Mouse (Mus musculus): Measurements from ENCODE around the gene Ptov1. TPM values are rescaled to one million over a fixed set of nuclear protein-coding genes. Genes with fewer than 3 reads are reported as not detected.

Gene Ptov1
- total and polyA plus RNA-seq, 3 experiments, result 46.4 to 168 TPM; not detected in 1

- Histone ChIP-seq H3K4me1 (ENCODE audit: control insufficient read depth in 1 of 2, insufficient read depth in 2 of 2, low read length in 2 of 2) (no peaks in the 10 kb centered on the region), H3K36me3 (ENCODE audit: control insufficient read depth in 1 of 2, insufficient read depth in 2 of 2, low read length in 2 of 2) (no peaks in the 10 kb centered on the region; a peak in 1 of 4 replicates)
- TF ChIP-seq POLR2A (IDR thresholded peaks at IDR 0.05; ENCODE audit: control insufficient read depth in 1 of 2, insufficient read depth in 1 of 2, low read depth in 1 of 2, low read length in 2 of 2, poor library complexity in 1 of 2) (0 out of 4 replicates have a peak, but pooled peaks of 1 of the 2 experiments have one; percentile 11), MAZ (IDR thresholded peaks at IDR 0.05; ENCODE audit: low read depth, low read length) (no peak)
These were observed 30.5 kb downstream of the Ptov1 start for GRCm38 (mm10) chr7:44839171-44839490.

GRCm38 (mm10) chr7:44838073-44838472 is 31.5 kb downstream of the Ptov1 start:
- Histone ChIP-seq H3K27me3 (ENCODE audit: control insufficient read depth in 1 of 2, insufficient read depth in 2 of 2, low read length in 2 of 2) (no peaks in the 10 kb centered on the region), H3K4me3 (ENCODE audit: control insufficient read depth in 1 of 2, insufficient read depth in 1 of 2, low read depth in 2 of 2, low read length in 2 of 2) (no peak overlapping the region), H3K9me3 (replicated peaks; ENCODE audit: insufficient read depth, low read length) (no peaks in the 10 kb centered on the region), H3K9ac (ENCODE audit: control insufficient read depth, low read depth, low read length, poor library complexity, severe bottlenecking) (no peak overlapping the region), H3K4me1 (ENCODE audit: control insufficient read depth in 1 of 2, insufficient read depth in 2 of 2, low read length in 2 of 2) (no peaks in the 10 kb centered on the region), H3K27ac (ENCODE audit: control insufficient read depth, low read depth, low read length) (no peak overlapping the region), H3K79me2 (ENCODE audit: control insufficient read depth, insufficient read depth, low read length, poor library complexity) (no peaks in the 10 kb centered on the region), H3K36me3 (ENCODE audit: control insufficient read depth in 1 of 2, insufficient read depth in 2 of 2, low read length in 2 of 2) (no peaks in the 10 kb centered on the region; a peak in 1 of 4 replicates)
- no peak for TF ChIP-seq EP300 (IDR thresholded peaks at IDR 0.05; ENCODE audit: low read depth in 1 of 2, low read length in 2 of 2)
- TF ChIP-seq ELF1 (IDR thresholded peaks at IDR 0.05; ENCODE audit: low read depth, low read length), result no peak
- no peak for TF ChIP-seq TAL1 (IDR thresholded peaks at IDR 0.05; ENCODE audit: low read length)
- no peak for TF ChIP-seq MXI1 (IDR thresholded peaks at IDR 0.05; ENCODE audit: low read depth, low read length)
- TF ChIP-seq KAT2A (conservative IDR thresholded peaks at IDR 0.05; ENCODE audit: low read depth, low read length), result no peak
- TF ChIP-seq USF2 (IDR thresholded peaks at IDR 0.05; ENCODE audit: borderline replicate concordance in 1 of 2, insufficient read depth in 1 of 2, low read depth in 1 of 2, low read length in 2 of 2), result no peak
- TF ChIP-seq NELFE (IDR thresholded peaks at IDR 0.05; ENCODE audit: low read depth, low read length), result no peak
- no peak for TF ChIP-seq ZKSCAN1 (IDR thresholded peaks at IDR 0.05; ENCODE audit: low read depth, low read length)
- no peak for TF ChIP-seq POLR2A (IDR thresholded peaks at IDR 0.05; ENCODE audit: control insufficient read depth in 1 of 2, insufficient read depth in 1 of 2, low read depth in 1 of 2, low read length in 2 of 2, poor library complexity in 1 of 2)
- no peak for DNase-seq (ENCODE audit: low read depth, low spot score)

More at GRCm38 (mm10) chr7:44839171-44839490, 30.5 kb downstream of the Ptov1 start:
- Histone ChIP-seq H3K9ac (ENCODE audit: control insufficient read depth, low read depth, low read length, poor library complexity, severe bottlenecking) (no peak overlapping the region), H3K27me3 (ENCODE audit: control insufficient read depth in 1 of 2, insufficient read depth in 2 of 2, low read length in 2 of 2) (no peaks in the 10 kb centered on the region), H3K79me2 (ENCODE audit: control insufficient read depth, insufficient read depth, low read length, poor library complexity) (no peaks in the 10 kb centered on the region), H3K9me3 (replicated peaks; ENCODE audit: insufficient read depth, low read length) (no peaks in the 10 kb centered on the region), H3K27ac (ENCODE audit: control insufficient read depth, low read depth, low read length) (no peak overlapping the region), H3K4me3 (ENCODE audit: control insufficient read depth in 1 of 2, insufficient read depth in 1 of 2, low read depth in 2 of 2, low read length in 2 of 2) (no peak overlapping the region)
- DNase-seq (ENCODE audit: low read depth, low spot score), result no peak

DNA sequence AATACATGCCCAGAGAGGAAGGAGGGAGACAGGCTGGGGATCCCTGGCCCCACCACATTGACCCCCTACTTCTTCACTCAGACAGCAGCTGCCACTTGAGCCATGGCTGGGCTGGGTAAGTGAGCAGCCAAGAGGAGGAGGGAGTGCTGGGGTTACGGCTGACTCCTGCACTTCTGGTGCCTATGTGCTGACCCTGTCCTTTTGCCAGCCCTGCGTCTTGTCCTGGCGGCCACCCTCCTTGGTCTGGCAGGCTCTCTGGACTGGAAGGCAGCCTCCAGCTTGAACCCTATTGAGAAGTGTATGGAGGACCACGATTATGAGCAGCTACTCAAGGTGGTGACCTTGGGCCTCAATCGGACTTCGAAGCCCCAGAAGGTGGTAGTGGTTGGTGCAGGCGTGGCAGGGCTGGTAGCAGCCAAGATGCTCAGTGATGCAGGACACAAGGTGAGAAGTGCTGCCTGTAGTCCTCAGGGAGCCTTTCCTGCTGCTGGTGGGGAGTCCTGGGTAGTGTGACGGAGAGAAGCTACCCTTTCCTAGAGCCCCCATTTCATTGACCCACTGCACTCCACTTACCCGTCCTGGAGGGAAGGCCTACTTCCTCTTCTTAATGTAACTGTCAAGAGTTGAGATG is 33.0 kb downstream of the Ptov1 start:
- Histone ChIP-seq H3K9me3 (replicated peaks; ENCODE audit: insufficient read depth, low read length) (no peaks in the 10 kb centered on the region), H3K9ac (ENCODE audit: control insufficient read depth, low read depth, low read length, poor library complexity, severe bottlenecking) (no peak overlapping the region), H3K4me3 (ENCODE audit: control insufficient read depth in 1 of 2, insufficient read depth in 1 of 2, low read depth in 2 of 2, low read length in 2 of 2) (no peak overlapping the region), H3K27me3 (ENCODE audit: control insufficient read depth in 1 of 2, insufficient read depth in 2 of 2, low read length in 2 of 2) (no peaks in the 10 kb centered on the region), H3K79me2 (ENCODE audit: control insufficient read depth, insufficient read depth, low read length, poor library complexity) (no peaks in the 10 kb centered on the region), H3K27ac (ENCODE audit: control insufficient read depth, low read depth, low read length) (no peak overlapping the region), H3K36me3 (ENCODE audit: control insufficient read depth in 1 of 2, insufficient read depth in 2 of 2, low read length in 2 of 2) (no peaks in the 10 kb centered on the region; a peak in 1 of 4 replicates), H3K4me1 (ENCODE audit: control insufficient read depth in 1 of 2, insufficient read depth in 2 of 2, low read length in 2 of 2) (no peaks in the 10 kb centered on the region)
- no peak for DNase-seq (ENCODE audit: low read depth, low spot score)
- no peak for TF ChIP-seq CTCF (IDR thresholded peaks at IDR 0.05 in 2 of 3, conservative IDR thresholded peaks at IDR 0.05 in 1 of 3; ENCODE audit: control insufficient read depth in 1 of 3, insufficient read depth in 1 of 3, low read depth in 2 of 3, low read length in 3 of 3, poor library complexity in 1 of 3, severe bottlenecking in 1 of 3)
- no peak for TF ChIP-seq MYC (IDR thresholded peaks at IDR 0.05; ENCODE audit: low read depth, low read length)
- TF ChIP-seq SMC3 (IDR thresholded peaks at IDR 0.05; ENCODE audit: low read depth, low read length), result no peak
- no peak for TF ChIP-seq UBTF (IDR thresholded peaks at IDR 0.05; ENCODE audit: borderline replicate concordance, insufficient read depth, low read depth, low read length)
- no peak for TF ChIP-seq KAT2A (conservative IDR thresholded peaks at IDR 0.05; ENCODE audit: low read depth, low read length)
- no peak for TF ChIP-seq MEF2A (IDR thresholded peaks at IDR 0.05; ENCODE audit: extremely low read depth, insufficient replicate concordance, low read depth, low read length, poor library complexity, severe bottlenecking)
- TF ChIP-seq MYB (IDR thresholded peaks at IDR 0.05; ENCODE audit: low read depth, low read length), result no peak
- TF ChIP-seq CHD1 (IDR thresholded peaks at IDR 0.05; ENCODE audit: low read depth, low read length), result no peak
- no peak for TF ChIP-seq BHLHE40 (IDR thresholded peaks at IDR 0.05; ENCODE audit: borderline replicate concordance, low read depth, low read length)
- no peak for TF ChIP-seq ELF1 (IDR thresholded peaks at IDR 0.05; ENCODE audit: low read depth, low read length)
- no peak for TF ChIP-seq HCFC1 (IDR thresholded peaks at IDR 0.05; ENCODE audit: low read depth, low read length)
- no peak for TF ChIP-seq USF2 (IDR thresholded peaks at IDR 0.05; ENCODE audit: borderline replicate concordance in 1 of 2, insufficient read depth in 1 of 2, low read depth in 1 of 2, low read length in 2 of 2)
- no peak for TF ChIP-seq SIN3A (IDR thresholded peaks at IDR 0.05; ENCODE audit: low read length)
- no peak for TF ChIP-seq ZMIZ1 (IDR thresholded peaks at IDR 0.05; ENCODE audit: low read depth, low read length)
